Mouse (Mus musculus): ENCODE measurements around the gene Zfp213. TPM values are rescaled to one million over a fixed set of nuclear protein-coding genes. Genes with fewer than 3 reads are reported as not detected.

Zfp213 gene
- polyA plus RNA-seq, 1 experiment from 2014 or later: 8.9 TPM

GRCm38 (mm10) chr17:23552896-23553633, 11.0 kb downstream of the Zfp213 start:
- H3K9ac ChIP-seq (ENCODE audit: low read length): no peak overlapping the region
- no peak for ATAC-seq (ENCODE audit: low FRiP score, low TSS enrichment)
- peaks cover 9% of the 10 kb centered on the region; the same call in 1 of the 2 replicates for H3K36me3 ChIP-seq (ENCODE audit: control insufficient read depth, insufficient read depth, low read length)
- no peak overlapping the region for H3K27ac ChIP-seq (replicated peaks)
- no peaks in the 10 kb centered on the region; the same call in 1 of the 2 replicates for H3K4me1 ChIP-seq (replicated peaks; ENCODE audit: control insufficient read depth, insufficient read depth)
- 89% methylated on average over 8 of the region's 8 CpGs for WGBS
- no peaks in the 10 kb centered on the region for H3K27me3 ChIP-seq (ENCODE audit: control insufficient read depth, insufficient read depth, low read length)
- TF ChIP-seq CTCF (IDR thresholded peaks at IDR 0.05; ENCODE audit: low read depth) (no peak), EP300 (optimal IDR thresholded peaks at IDR 0.05) (no peak)
- no peak overlapping the region for H3K4me2 ChIP-seq (replicated peaks; ENCODE audit: low read depth)
- H3K9me3 ChIP-seq (ENCODE audit: control insufficient read depth, low read length): no peaks in the 10 kb centered on the region
- DNase-seq (ENCODE audit: low spot score): no peak
- H3K4me3 ChIP-seq (ENCODE audit: low read depth, low read length): no peak overlapping the region

GRCm38 (mm10) chr17:23551963-23552362, 12.1 kb downstream of the Zfp213 start:
- 53% methylated on average over 5 of the region's 5 CpGs for WGBS

GRCm38 (mm10) chr17:23551416-23551815, 12.6 kb downstream of the Zfp213 start:
- H3K9ac ChIP-seq (ENCODE audit: low read length): peak overlapping the region; percentile 59; the same call in 1 of the 2 replicates
- H3K27ac ChIP-seq (replicated peaks): peak overlapping the region; percentile 81
- no peaks in the 10 kb centered on the region for H3K9me3 ChIP-seq (ENCODE audit: control insufficient read depth, low read length)
- ATAC-seq (ENCODE audit: low FRiP score, low TSS enrichment): no peak
- no peaks in the 10 kb centered on the region for H3K36me3 ChIP-seq (ENCODE audit: control insufficient read depth, insufficient read depth, low read length)
- peak overlapping the region; percentile 56 for H3K4me3 ChIP-seq (ENCODE audit: low read depth, low read length)
- H3K27me3 ChIP-seq (ENCODE audit: control insufficient read depth, insufficient read depth, low read length): no peaks in the 10 kb centered on the region
- no peaks in the 10 kb centered on the region; the same call in 1 of the 2 replicates for H3K4me1 ChIP-seq (replicated peaks; ENCODE audit: control insufficient read depth, insufficient read depth)
- no peak for DNase-seq (ENCODE audit: low spot score)
- peak overlapping the region; percentile 77 for H3K4me2 ChIP-seq (replicated peaks; ENCODE audit: low read depth)
- TF ChIP-seq CTCF (IDR thresholded peaks at IDR 0.05; ENCODE audit: low read depth) (no peak), EP300 (optimal IDR thresholded peaks at IDR 0.05) (no peak)

More at GRCm38 (mm10) chr17:23551963-23552362, 12.1 kb downstream of the Zfp213 start:
- Histone ChIP-seq H3K27me3 (ENCODE audit: control insufficient read depth, insufficient read depth, low read length) (no peaks in the 10 kb centered on the region), H3K27ac (replicated peaks) (no peak overlapping the region), H3K9me3 (ENCODE audit: control insufficient read depth, low read length) (no peaks in the 10 kb centered on the region), H3K9ac (ENCODE audit: low read length) (no peak overlapping the region), H3K36me3 (ENCODE audit: control insufficient read depth, insufficient read depth, low read length) (peaks cover 3% of the 10 kb centered on the region; the same call in 1 of the 2 replicates), H3K4me3 (ENCODE audit: low read depth, low read length) (no peak overlapping the region), H3K4me2 (replicated peaks; ENCODE audit: low read depth) (no peak overlapping the region), H3K4me1 (replicated peaks; ENCODE audit: control insufficient read depth, insufficient read depth) (no peaks in the 10 kb centered on the region; the same call in 1 of the 2 replicates)
- ATAC-seq (ENCODE audit: low FRiP score, low TSS enrichment) (no peak), DNase-seq (ENCODE audit: low spot score) (no peak)
- no peak for TF ChIP-seq EP300 (optimal IDR thresholded peaks at IDR 0.05)
- TF ChIP-seq CTCF (IDR thresholded peaks at IDR 0.05; ENCODE audit: low read depth): no peak

GRCm38 (mm10) chr17:23550856-23551255, 13.2 kb downstream of the Zfp213 start:
- no peaks in the 10 kb centered on the region for H3K27me3 ChIP-seq (ENCODE audit: control insufficient read depth, insufficient read depth, low read length)
- no peak for DNase-seq (ENCODE audit: low spot score)
- no peak for ATAC-seq (ENCODE audit: low FRiP score, low TSS enrichment)
- H3K4me2 ChIP-seq (replicated peaks; ENCODE audit: low read depth): peak overlapping the region; percentile 77
- H3K27ac ChIP-seq (replicated peaks): peak overlapping the region; percentile 81
- no peaks in the 10 kb centered on the region for H3K9me3 ChIP-seq (ENCODE audit: control insufficient read depth, low read length)
- no peak for TF ChIP-seq CTCF (IDR thresholded peaks at IDR 0.05; ENCODE audit: low read depth)
- TF ChIP-seq EP300 (optimal IDR thresholded peaks at IDR 0.05): no peak
- WGBS: under 1% methylated on average over 15 of the region's 15 CpGs
- no peaks in the 10 kb centered on the region; the same call in 1 of the 2 replicates for H3K4me1 ChIP-seq (replicated peaks; ENCODE audit: control insufficient read depth, insufficient read depth)
- H3K9ac ChIP-seq (ENCODE audit: low read length): peak overlapping the region; percentile 59
- no peaks in the 10 kb centered on the region for H3K36me3 ChIP-seq (ENCODE audit: control insufficient read depth, insufficient read depth, low read length)
- peak overlapping the region; percentile 56 for H3K4me3 ChIP-seq (ENCODE audit: low read depth, low read length)

- Histone ChIP-seq H3K27me3 (ENCODE audit: control insufficient read depth, insufficient read depth, low read length) (no peaks in the 10 kb centered on the region), H3K4me1 (replicated peaks; ENCODE audit: control insufficient read depth, insufficient read depth) (no peaks in the 10 kb centered on the region; the same call in 1 of the 2 replicates), H3K4me3 (ENCODE audit: low read depth, low read length) (peak overlapping the region; percentile 56), H3K9me3 (ENCODE audit: control insufficient read depth, low read length) (no peaks in the 10 kb centered on the region), H3K27ac (replicated peaks) (peak overlapping the region; percentile 81), H3K4me2 (replicated peaks; ENCODE audit: low read depth) (peak overlapping the region; percentile 77), H3K36me3 (ENCODE audit: control insufficient read depth, insufficient read depth, low read length) (no peaks in the 10 kb centered on the region), H3K9ac (ENCODE audit: low read length) (peak overlapping the region; percentile 59)
- peak; percentile 81 for ATAC-seq (ENCODE audit: low FRiP score, low TSS enrichment)
- peak; percentile 90 for DNase-seq (ENCODE audit: low spot score)
- TF ChIP-seq EP300 (optimal IDR thresholded peaks at IDR 0.05): no peak
- TF ChIP-seq CTCF (IDR thresholded peaks at IDR 0.05; ENCODE audit: low read depth): no peak
- WGBS: under 1% methylated on average over 22 of the region's 22 CpGs
These were observed 13.7 kb downstream of the Zfp213 start for GRCm38 (mm10) chr17:23550188-23550791.

GRCm38 (mm10) chr17:23549441-23549840, 14.6 kb downstream of the Zfp213 start:
- 12% methylated on average over 9 of the region's 9 CpGs for WGBS
- Histone ChIP-seq H3K36me3 (ENCODE audit: control insufficient read depth, insufficient read depth, low read length) (no peaks in the 10 kb centered on the region), H3K4me2 (replicated peaks; ENCODE audit: low read depth) (peak overlapping the region; percentile 77), H3K4me1 (replicated peaks; ENCODE audit: control insufficient read depth, insufficient read depth) (no peaks in the 10 kb centered on the region; the same call in 1 of the 2 replicates), H3K27me3 (ENCODE audit: control insufficient read depth, insufficient read depth, low read length) (no peaks in the 10 kb centered on the region), H3K9ac (ENCODE audit: low read length) (no peak overlapping the region), H3K4me3 (ENCODE audit: low read depth, low read length) (peak overlapping the region; percentile 56), H3K9me3 (ENCODE audit: control insufficient read depth, low read length) (no peaks in the 10 kb centered on the region), H3K27ac (replicated peaks) (no peak overlapping the region)
- no peak for DNase-seq (ENCODE audit: low spot score)
- no peak for TF ChIP-seq CTCF (IDR thresholded peaks at IDR 0.05; ENCODE audit: low read depth)
- TF ChIP-seq EP300 (optimal IDR thresholded peaks at IDR 0.05): no peak
- no peak for ATAC-seq (ENCODE audit: low FRiP score, low TSS enrichment)
